Mouse (Mus musculus) ES-E14 (cell line): ENCODE measurements at regions not wholly inside any gene's neighbourhood (a gene's known extent, or its start where the extent isn't known, plus 50 kb on each side); places are given as distances from the start of the nearest gene placed in this dataset.

ENCODE experiments used
- CHD2 ChIP-seq: IDR thresholded peaks from 2 replicates; pipeline ENCODE4 v1.6.1; 2014; ENCODE audit warnings: mild to moderate bottlenecking, low read depth, low read length, inconsistent platforms
- HCFC1 ChIP-seq: IDR thresholded peaks from 2 replicates; pipeline ENCODE4 v1.6.1; 2012; ENCODE audit warnings: low read length, inconsistent platforms, borderline replicate concordance; ENCODE audit not compliant: insufficient read depth
- ZC3H11A ChIP-seq: IDR thresholded peaks from 2 replicates; pipeline ENCODE4 v1.6.1; 2012; ENCODE audit warnings: low read depth, mild to moderate bottlenecking, inconsistent platforms, low read length, borderline replicate concordance
- ZNF384 ChIP-seq: IDR thresholded peaks from 2 replicates; pipeline ENCODE4 v1.6.1; 2012; ENCODE audit warnings: low read depth, low read length, inconsistent platforms

- TF ChIP-seq CHD2 (no peak), HCFC1 (no peak), ZNF384 (no peak), ZC3H11A (no peak)
Measured at GRCm38 (mm10) chr6:143663306-143663705, 496.3 kb downstream of the Etnk1 start.
